Mouse (Mus musculus): Measurements from ENCODE around the gene Fdxr. TPM values are rescaled to one million over a fixed set of nuclear protein-coding genes. Genes with fewer than 3 reads are reported as not detected.
A peak's percentile ranks its signal among the peaks of the same experiment; 100 is the strongest.

Fdxr gene
- polyA plus RNA-seq, 1 experiment from 2014 or later = 6.9 TPM

GRCm38 (mm10) chr11:115223877-115224276, 53.0 kb downstream of the Fdxr start:
- Histone ChIP-seq H3K27ac (ENCODE audit: low read length) (no peak overlapping the region), H3K4me3 (ENCODE audit: low read depth, low read length) (no peak overlapping the region), H3K4me1 (ENCODE audit: insufficient read depth, low read depth, low read length) (peaks cover 22% of the 10 kb centered on the region), H3K9ac (replicated peaks; ENCODE audit: low read depth) (no peak overlapping the region), H3K36me3 (ENCODE audit: insufficient read depth, low read length) (no peaks in the 10 kb centered on the region), H3K27me3 (replicated peaks; ENCODE audit: insufficient read depth, low read length) (no peaks in the 10 kb centered on the region), H3K9me3 (ENCODE audit: low read length) (no peaks in the 10 kb centered on the region), H3K4me2 (replicated peaks; ENCODE audit: low read depth, low read length) (no peak overlapping the region)
- no peak for ATAC-seq
- TF ChIP-seq EP300 (IDR thresholded peaks at IDR 0.05) (no peak), CTCF (IDR thresholded peaks at IDR 0.05) (no peak)
- DNase-seq (ENCODE audit: low spot score) = no peak
- WGBS = 45% methylated on average over 6 of the region's 6 CpGs

GRCm38 (mm10) chr11:115223451-115223850, 53.4 kb downstream of the Fdxr start:
- TF ChIP-seq CTCF (IDR thresholded peaks at IDR 0.05) = no peak
- TF ChIP-seq EP300 (IDR thresholded peaks at IDR 0.05) = no peak
- WGBS = 43% methylated on average over 11 of the region's 11 CpGs
- Histone ChIP-seq H3K27me3 (replicated peaks; ENCODE audit: insufficient read depth, low read length) (no peaks in the 10 kb centered on the region), H3K4me2 (replicated peaks; ENCODE audit: low read depth, low read length) (no peak overlapping the region), H3K4me1 (ENCODE audit: insufficient read depth, low read depth, low read length) (peaks cover 26% of the 10 kb centered on the region), H3K9ac (replicated peaks; ENCODE audit: low read depth) (no peak overlapping the region), H3K4me3 (ENCODE audit: low read depth, low read length) (no peak overlapping the region), H3K27ac (ENCODE audit: low read length) (no peak overlapping the region), H3K36me3 (ENCODE audit: insufficient read depth, low read length) (no peaks in the 10 kb centered on the region), H3K9me3 (ENCODE audit: low read length) (no peaks in the 10 kb centered on the region)
- ATAC-seq (no peak), DNase-seq (ENCODE audit: low spot score) (no peak)

- H3K36me3 ChIP-seq (ENCODE audit: insufficient read depth, low read length) = no peaks in the 10 kb centered on the region
- H3K27me3 ChIP-seq (replicated peaks; ENCODE audit: insufficient read depth, low read length) = no peaks in the 10 kb centered on the region
- no peak overlapping the region; the same call in 1 of the 2 replicates for H3K27ac ChIP-seq (ENCODE audit: low read length)
- H3K4me3 ChIP-seq (ENCODE audit: low read depth, low read length) = no peak overlapping the region
- H3K9ac ChIP-seq (replicated peaks; ENCODE audit: low read depth) = no peak overlapping the region
- WGBS = 13% methylated on average over 5 of the region's 5 CpGs
- no peaks in the 10 kb centered on the region for H3K9me3 ChIP-seq (ENCODE audit: low read length)
- peak overlapping the region; percentile 21; the same call in 1 of the 2 replicates for H3K4me2 ChIP-seq (replicated peaks; ENCODE audit: low read depth, low read length)
- TF ChIP-seq CTCF (IDR thresholded peaks at IDR 0.05) = peak; percentile 41
- no peak for TF ChIP-seq EP300 (IDR thresholded peaks at IDR 0.05)
- H3K4me1 ChIP-seq (ENCODE audit: insufficient read depth, low read depth, low read length) = peaks cover 33% of the 10 kb centered on the region
- DNase-seq (ENCODE audit: low spot score) (peak; percentile 52), ATAC-seq (peak; percentile 23; the same call in 1 of the 2 replicates)
These were observed 54.3 kb downstream of the Fdxr start for GRCm38 (mm10) chr11:115222570-115222969.

- peak; percentile 25 for ATAC-seq
- Histone ChIP-seq H3K9me3 (ENCODE audit: low read length) (no peaks in the 10 kb centered on the region), H3K27me3 (replicated peaks; ENCODE audit: insufficient read depth, low read length) (no peaks in the 10 kb centered on the region), H3K4me1 (ENCODE audit: insufficient read depth, low read depth, low read length) (peaks cover 33% of the 10 kb centered on the region), H3K36me3 (ENCODE audit: insufficient read depth, low read length) (no peaks in the 10 kb centered on the region), H3K4me3 (ENCODE audit: low read depth, low read length) (no peak overlapping the region), H3K9ac (replicated peaks; ENCODE audit: low read depth) (no peak overlapping the region), H3K4me2 (replicated peaks; ENCODE audit: low read depth, low read length) (peak overlapping the region; percentile 21; the same call in 1 of the 2 replicates), H3K27ac (ENCODE audit: low read length) (no peak overlapping the region)
- DNase-seq (ENCODE audit: low spot score) = peak; percentile 77
- TF ChIP-seq CTCF (IDR thresholded peaks at IDR 0.05) (no peak), EP300 (IDR thresholded peaks at IDR 0.05) (no peak)
- 18% methylated on average over 12 of the region's 12 CpGs for WGBS
These were observed 54.8 kb downstream of the Fdxr start for GRCm38 (mm10) chr11:115222077-115222476.

- peak overlapping the region; percentile 48 for H3K27ac ChIP-seq (ENCODE audit: low read length)
- H3K36me3 ChIP-seq (ENCODE audit: insufficient read depth, low read length) = no peaks in the 10 kb centered on the region
- H3K4me2 ChIP-seq (replicated peaks; ENCODE audit: low read depth, low read length) = 0 out of 2 replicates have a peak overlapping the region, but pooled peaks have one; percentile 3
- WGBS = 59% methylated on average over 10 of the region's 10 CpGs
- TF ChIP-seq CTCF (IDR thresholded peaks at IDR 0.05) (no peak), EP300 (IDR thresholded peaks at IDR 0.05) (no peak; the same call in 1 of the 2 replicates)
- H3K4me3 ChIP-seq (ENCODE audit: low read depth, low read length) = no peak overlapping the region
- DNase-seq (ENCODE audit: low spot score) (no peak), ATAC-seq (peak; percentile 47; the same call in 1 of the 2 replicates)
- H3K4me1 ChIP-seq (ENCODE audit: insufficient read depth, low read depth, low read length) = peaks cover 33% of the 10 kb centered on the region
- no peak overlapping the region for H3K9ac ChIP-seq (replicated peaks; ENCODE audit: low read depth)
- H3K27me3 ChIP-seq (replicated peaks; ENCODE audit: insufficient read depth, low read length) = no peaks in the 10 kb centered on the region
- no peaks in the 10 kb centered on the region for H3K9me3 ChIP-seq (ENCODE audit: low read length)
These were observed 57.2 kb downstream of the Fdxr start for GRCm38 (mm10) chr11:115219685-115220084.

GRCm38 (mm10) chr11:115219263-115219662, 57.6 kb downstream of the Fdxr start:
- 0 out of 2 replicates have a peak overlapping the region, but pooled peaks have one; percentile 3 for H3K4me2 ChIP-seq (replicated peaks; ENCODE audit: low read depth, low read length)
- H3K4me3 ChIP-seq (ENCODE audit: low read depth, low read length) = no peak overlapping the region
- H3K27me3 ChIP-seq (replicated peaks; ENCODE audit: insufficient read depth, low read length) = no peaks in the 10 kb centered on the region
- H3K27ac ChIP-seq (ENCODE audit: low read length) = peak overlapping the region; percentile 48
- DNase-seq (ENCODE audit: low spot score) (peak; percentile 90), ATAC-seq (peak; percentile 84)
- TF ChIP-seq CTCF (IDR thresholded peaks at IDR 0.05) = no peak
- TF ChIP-seq EP300 (IDR thresholded peaks at IDR 0.05) = peak; percentile 87
- H3K9me3 ChIP-seq (ENCODE audit: low read length) = no peaks in the 10 kb centered on the region
- H3K9ac ChIP-seq (replicated peaks; ENCODE audit: low read depth) = no peak overlapping the region
- H3K36me3 ChIP-seq (ENCODE audit: insufficient read depth, low read length) = no peaks in the 10 kb centered on the region
- WGBS = 14% methylated on average over 9 of the region's 9 CpGs
- peaks cover 33% of the 10 kb centered on the region for H3K4me1 ChIP-seq (ENCODE audit: insufficient read depth, low read depth, low read length)

Small RNA genes lying within 50 kb of the gene (microRNA-seq; reads per million reads assigned to microRNA genes)
- gene Gm25837 = not detected

Other genes starting within 250 kb of the Fdxr start
- gene Cd300ld5, start 239.3 kb downstream of the Fdxr start, polyA plus RNA-seq (2015; fragmentation: Nextera tagmentation; extraction: Ambion mirVana) = not detected in 2 replicates
- gene Cd300ld3, start 228.6 kb downstream of the Fdxr start, polyA plus RNA-seq (2015; fragmentation: Nextera tagmentation; extraction: Ambion mirVana) = not detected in 2 replicates
- 0.21 and 0.31 TPM in 2 replicates for gene Cd300e, start 214.9 kb downstream of the Fdxr start, polyA plus RNA-seq (2015; fragmentation: Nextera tagmentation; extraction: Ambion mirVana)
- 0.56 and 0.85 TPM in 2 replicates for gene Rab37, start 185.6 kb downstream of the Fdxr start, polyA plus RNA-seq (2015; fragmentation: Nextera tagmentation; extraction: Ambion mirVana)
- gene Cd300lf, start 143.1 kb downstream of the Fdxr start, polyA plus RNA-seq (2015; fragmentation: Nextera tagmentation; extraction: Ambion mirVana) = 12.7 and 13.1 TPM in 2 replicates
- 56.9 and 71.2 TPM in 2 replicates for gene Slc9a3r1, start 113.7 kb downstream of the Fdxr start, polyA plus RNA-seq (2015; fragmentation: Nextera tagmentation; extraction: Ambion mirVana)
- gene Tmem104, start 89.6 kb downstream of the Fdxr start, polyA plus RNA-seq (2015; fragmentation: Nextera tagmentation; extraction: Ambion mirVana) = 9.6 and 10.5 TPM in 2 replicates
- 30.3 and 30.8 TPM in 2 replicates for gene Nat9, start 89.2 kb downstream of the Fdxr start, polyA plus RNA-seq (2015; fragmentation: Nextera tagmentation; extraction: Ambion mirVana)
- gene Grin2c, start 9.8 kb downstream of the Fdxr start, polyA plus RNA-seq (2015; fragmentation: Nextera tagmentation; extraction: Ambion mirVana) = 0.11 TPM in 2 replicates
- gene Fads6, start 20.6 kb upstream of the Fdxr start, polyA plus RNA-seq (2015; fragmentation: Nextera tagmentation; extraction: Ambion mirVana) = 0.17 and 0.24 TPM in 2 replicates
- gene Otop2, start 30.1 kb upstream of the Fdxr start, polyA plus RNA-seq (2015; fragmentation: Nextera tagmentation; extraction: Ambion mirVana) = not detected in 2 replicates
- not detected in 2 replicates for gene Ush1g, start 45.0 kb upstream of the Fdxr start, polyA plus RNA-seq (2015; fragmentation: Nextera tagmentation; extraction: Ambion mirVana)
- gene Otop3, start 57.7 kb upstream of the Fdxr start, polyA plus RNA-seq (2015; fragmentation: Nextera tagmentation; extraction: Ambion mirVana) = not detected in 2 replicates
- gene Hid1, start 90.7 kb upstream of the Fdxr start, polyA plus RNA-seq (2015; fragmentation: Nextera tagmentation; extraction: Ambion mirVana) = 16.0 and 17.9 TPM in 2 replicates
- 14.0 and 15.8 TPM in 2 replicates for gene Cdr2l, start 104.9 kb upstream of the Fdxr start, polyA plus RNA-seq (2015; fragmentation: Nextera tagmentation; extraction: Ambion mirVana)
- gene Mrpl58, start 126.7 kb upstream of the Fdxr start, polyA plus RNA-seq (2015; fragmentation: Nextera tagmentation; extraction: Ambion mirVana) = 154 and 180 TPM in 2 replicates
- gene Atp5h, start 142.9 kb upstream of the Fdxr start, polyA plus RNA-seq (2015; fragmentation: Nextera tagmentation; extraction: Ambion mirVana) = 669 and 721 TPM in 2 replicates
- gene Kctd2, start 143.1 kb upstream of the Fdxr start, polyA plus RNA-seq (2015; fragmentation: Nextera tagmentation; extraction: Ambion mirVana) = 18.6 and 19.1 TPM in 2 replicates
- not detected in 2 replicates for gene Trim80, start 163.5 kb upstream of the Fdxr start, polyA plus RNA-seq (2015; fragmentation: Nextera tagmentation; extraction: Ambion mirVana)
- gene Slc16a5, start 185.4 kb upstream of the Fdxr start, polyA plus RNA-seq (2015; fragmentation: Nextera tagmentation; extraction: Ambion mirVana) = 0.07 and 0.13 TPM in 2 replicates
- 6.4 and 9.0 TPM in 2 replicates for gene Armc7, start 198.6 kb upstream of the Fdxr start, polyA plus RNA-seq (2015; fragmentation: Nextera tagmentation; extraction: Ambion mirVana)
- 102 and 109 TPM in 2 replicates for gene Nt5c, start 214.8 kb upstream of the Fdxr start, polyA plus RNA-seq (2015; fragmentation: Nextera tagmentation; extraction: Ambion mirVana)
- 195 and 201 TPM in 2 replicates for gene Jpt1, start 237.3 kb upstream of the Fdxr start, polyA plus RNA-seq (2015; fragmentation: Nextera tagmentation; extraction: Ambion mirVana)